In the genomic region with DNA sequence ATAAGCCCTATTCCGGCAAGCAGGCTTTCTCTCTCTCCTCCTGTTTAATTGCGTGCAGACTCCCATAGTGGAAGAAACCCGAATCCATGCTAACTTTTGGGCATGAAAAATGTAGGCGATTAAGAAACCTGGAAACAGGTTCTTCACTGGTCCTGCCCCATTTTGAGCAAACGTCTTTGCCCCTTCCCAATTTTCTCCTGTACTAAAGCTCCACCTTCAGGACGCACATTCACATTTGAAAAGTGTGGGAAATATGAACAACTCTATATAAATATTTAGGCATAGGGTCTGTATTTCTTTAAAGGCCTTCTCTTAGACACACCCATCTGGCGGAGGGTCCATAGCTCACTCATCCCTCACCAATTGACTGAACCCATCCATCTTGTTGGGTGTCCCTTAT, we compare ENCODE assay signal across 20 mouse cellular contexts. TPM values are rescaled to one million over a fixed set of nuclear protein-coding genes. Genes with fewer than 3 reads are reported as not detected.
DNase-seq lines count a peak whose midpoint lies in the region; ATAC-seq and TF ChIP-seq lines count a peak whose summit lies in the region.
"Had no signal": no experiment of that assay in that cellular context is flagged by ENCODE, and none has a peak within 500 bp of the region (broad histone marks: within the 10 kb centered on the region; RNA-seq: fewer than 3 reads in every experiment).

No protein-coding gene starts in this region.

- no peak overlapping the region for H3K4me3 ChIP-seq in forebrain, embryonic 14.5 days (ENCODE audit: low read depth, low read length)
- no peak overlapping the region for H3K4me3 ChIP-seq in forebrain, embryonic 13.5 days
- H3K4me3 ChIP-seq in kidney, postnatal 0 days (replicated peaks; ENCODE audit: low read depth, low read length), result no peak overlapping the region
- no peak overlapping the region for H3K4me3 ChIP-seq in kidney, adult 2 months (ENCODE audit: insufficient read depth, low read depth, low read length)
- H3K4me3 ChIP-seq in lung, postnatal 0 days (ENCODE audit: low read depth, low read length), result no peak overlapping the region
- H3K4me3 ChIP-seq: forebrain, embryonic 15.5 days; heart, embryonic 12.5 days; hindbrain, embryonic 15.5 days; liver, embryonic 13.5 days; megakaryocyte, embryonic 14.5 days had no signal

- H3K36me3 ChIP-seq in forebrain, embryonic 14.5 days (ENCODE audit: control insufficient read depth, insufficient read depth, low read length), result no peaks in the 10 kb centered on the region
- H3K36me3 ChIP-seq in forebrain, embryonic 13.5 days (ENCODE audit: poor library complexity, severe bottlenecking), result no peaks in the 10 kb centered on the region
- H3K36me3 ChIP-seq in kidney, postnatal 0 days (ENCODE audit: insufficient read depth, low read length), result no peaks in the 10 kb centered on the region
- no peaks in the 10 kb centered on the region for H3K36me3 ChIP-seq in kidney, adult 2 months (ENCODE audit: control insufficient read depth, insufficient read depth, low read length)
- no peaks in the 10 kb centered on the region for H3K36me3 ChIP-seq in lung, postnatal 0 days (ENCODE audit: insufficient read depth, low read length)
- H3K36me3 ChIP-seq: forebrain, embryonic 15.5 days; heart, embryonic 12.5 days; hindbrain, embryonic 15.5 days; liver, embryonic 13.5 days had no signal

- H3K4me1 ChIP-seq in forebrain, embryonic 14.5 days (ENCODE audit: control insufficient read depth, insufficient read depth, low read length), result peaks cover 12% of the 10 kb centered on the region; the same call in 1 of the 2 replicates
- H3K4me1 ChIP-seq in forebrain, embryonic 13.5 days, result peaks cover 29% of the 10 kb centered on the region
- peaks cover 3% of the 10 kb centered on the region; the same call in 1 of the 2 replicates for H3K4me1 ChIP-seq in kidney, postnatal 0 days (replicated peaks; ENCODE audit: insufficient read depth, low read length)
- no peaks in the 10 kb centered on the region for H3K4me1 ChIP-seq in kidney, adult 2 months (ENCODE audit: control insufficient read depth, insufficient read depth, low read length)
- 0 out of 2 replicates have a peak, but pooled peaks cover 3% of the 10 kb centered on the region for H3K4me1 ChIP-seq in lung, postnatal 0 days (ENCODE audit: insufficient read depth, low read depth, low read length)

- no peaks in the 10 kb centered on the region for H3K9me3 ChIP-seq in forebrain, embryonic 14.5 days (replicated peaks; ENCODE audit: control insufficient read depth, low read length)
- H3K9me3 ChIP-seq in forebrain, embryonic 13.5 days (replicated peaks), result no peaks in the 10 kb centered on the region
- H3K9me3 ChIP-seq in kidney, postnatal 0 days (replicated peaks; ENCODE audit: low read length), result no peaks in the 10 kb centered on the region
- no peaks in the 10 kb centered on the region for H3K9me3 ChIP-seq in lung, postnatal 0 days (ENCODE audit: low read length)
- H3K9me3 ChIP-seq: forebrain, embryonic 15.5 days; heart, embryonic 12.5 days; hindbrain, embryonic 15.5 days; liver, embryonic 13.5 days had no signal

- TF ChIP-seq POLR2A in kidney, adult 2 months (IDR thresholded peaks at IDR 0.05; ENCODE audit: low read depth, low read length), result no peak
- no peak for TF ChIP-seq POLR2A in brain, embryonic 14.5 days (IDR thresholded peaks at IDR 0.05; ENCODE audit: borderline replicate concordance, extremely low read depth, insufficient read depth, insufficient read length, poor library complexity, severe bottlenecking)

- no peak overlapping the region for H3K4me2 ChIP-seq in forebrain, embryonic 14.5 days (ENCODE audit: low read length)
- no peak overlapping the region for H3K4me2 ChIP-seq in forebrain, embryonic 13.5 days
- no peak overlapping the region for H3K4me2 ChIP-seq in kidney, postnatal 0 days (ENCODE audit: low read length)
- H3K4me2 ChIP-seq in lung, postnatal 0 days (replicated peaks; ENCODE audit: low read depth, low read length), result no peak overlapping the region
- H3K4me2 ChIP-seq: forebrain, embryonic 15.5 days; heart, embryonic 12.5 days; hindbrain, embryonic 15.5 days; liver, embryonic 13.5 days had no signal

- 69% methylated on average over 7 of the region's 7 CpGs for WGBS in forebrain, embryonic 14.5 days
- WGBS in forebrain, embryonic 13.5 days, result 64% methylated on average over 7 of the region's 7 CpGs
- 50% methylated on average over 7 of the region's 7 CpGs for WGBS in kidney, postnatal 0 days
- WGBS in kidney, adult 2 months, result 48% methylated on average over 7 of the region's 7 CpGs
- WGBS in lung, postnatal 0 days, result 41% methylated on average over 7 of the region's 7 CpGs

- no peak overlapping the region for H3K9ac ChIP-seq in forebrain, embryonic 14.5 days (ENCODE audit: low read length)
- no peak overlapping the region for H3K9ac ChIP-seq in forebrain, embryonic 13.5 days
- H3K9ac ChIP-seq in kidney, postnatal 0 days (ENCODE audit: low read depth, low read length), result no peak overlapping the region
- H3K9ac ChIP-seq in lung, postnatal 0 days (replicated peaks; ENCODE audit: low read depth), result no peak overlapping the region
- H3K9ac ChIP-seq: forebrain, embryonic 15.5 days; heart, embryonic 12.5 days; hindbrain, embryonic 15.5 days; liver, embryonic 13.5 days had no signal

- no peak for TF ChIP-seq EP300 in lung, postnatal 0 days (IDR thresholded peaks at IDR 0.05)

- H3K27ac ChIP-seq in forebrain, embryonic 14.5 days (ENCODE audit: low read depth, low read length), result no peak overlapping the region
- no peak overlapping the region for H3K27ac ChIP-seq in forebrain, embryonic 13.5 days
- H3K27ac ChIP-seq in kidney, postnatal 0 days, result no peak overlapping the region
- no peak overlapping the region for H3K27ac ChIP-seq in kidney, adult 2 months (ENCODE audit: insufficient read depth, low read depth, low read length)
- H3K27ac ChIP-seq in lung, postnatal 0 days (ENCODE audit: low read length), result no peak overlapping the region
- H3K27ac ChIP-seq: forebrain, embryonic 15.5 days; hindbrain, embryonic 15.5 days; liver, embryonic 13.5 days had no signal

- H3K27me3 ChIP-seq in forebrain, embryonic 14.5 days (replicated peaks; ENCODE audit: control insufficient read depth, insufficient read depth, low read length), result no peaks in the 10 kb centered on the region
- H3K27me3 ChIP-seq in forebrain, embryonic 13.5 days, result no peaks in the 10 kb centered on the region
- H3K27me3 ChIP-seq in kidney, postnatal 0 days (ENCODE audit: insufficient read depth, low read length), result peaks cover 6% of the 10 kb centered on the region
- peaks cover 7% of the 10 kb centered on the region for H3K27me3 ChIP-seq in kidney, adult 2 months (replicated peaks; ENCODE audit: control insufficient read depth, insufficient read depth, low read length)
- peaks cover 6% of the 10 kb centered on the region; the same call in 1 of the 2 replicates for H3K27me3 ChIP-seq in lung, postnatal 0 days (replicated peaks; ENCODE audit: insufficient read depth, low read length)
- H3K27me3 ChIP-seq: forebrain, embryonic 15.5 days; hindbrain, embryonic 15.5 days had no signal

- DNase-seq in forebrain, embryonic 14.5 days (ENCODE audit: low spot score), result peak; percentile 45
- no peak for DNase-seq in kidney, postnatal 0 days (ENCODE audit: low spot score)
- DNase-seq in kidney, adult 2 months, result no peak
- peak; percentile 38 for DNase-seq in lung, postnatal 0 days (ENCODE audit: low spot score)
- DNase-seq in lung, adult 18-20 months, result no peak
- DNase-seq in brain, embryonic 14.5 days (ENCODE audit: low read depth), result peak; percentile 56
- DNase-seq in spleen, adult 18-20 months, result no peak
- DNase-seq: adrenal gland, adult 2 months; cerebellum, postnatal 25 days; heart, postnatal 36 days; kidney, adult 11 months; kidney, postnatal 10 days; left cerebral cortex, postnatal 4 days; liver, embryonic 13.5 days; thymus, postnatal 14 days had no signal

- ATAC-seq in forebrain, embryonic 14.5 days, result no peak
- no peak for ATAC-seq in forebrain, embryonic 13.5 days
- no peak for ATAC-seq in kidney, postnatal 0 days (replicated peaks; ENCODE audit: low FRiP score, low read depth)
- no peak for ATAC-seq in lung, postnatal 0 days
- ATAC-seq: forebrain, embryonic 15.5 days had no signal

- peak; percentile 59 for TF ChIP-seq CTCF in kidney, postnatal 0 days (IDR thresholded peaks at IDR 0.05; ENCODE audit: low read depth)
- no peak for TF ChIP-seq CTCF in kidney, adult 2 months (conservative IDR thresholded peaks at IDR 0.05; ENCODE audit: insufficient read depth, insufficient read length, low read depth, low read length)
- TF ChIP-seq CTCF in lung, postnatal 0 days (IDR thresholded peaks at IDR 0.05), result peak; percentile 51
- TF ChIP-seq CTCF in brain, embryonic 14.5 days (IDR thresholded peaks at IDR 0.05; ENCODE audit: borderline replicate concordance, extremely low read depth, insufficient read depth, insufficient read length), result no peak

RNA-seq across cellular contexts. Expression of a gene that starts 2.8 kb away (rescaled TPM):
- 14.4 and 15.0 TPM in 2 replicates for polyA plus RNA-seq in forebrain, embryonic 14.5 days (2014; fragmentation: Nextera tagmentation; extraction: Ambion mirVana)
- polyA plus RNA-seq in forebrain, embryonic 13.5 days (2015; fragmentation: Nextera tagmentation; extraction: Ambion mirVana), result 7.2 and 8.3 TPM in 2 replicates
- 0.94 and 1.3 TPM in 2 replicates for polyA plus RNA-seq in kidney, postnatal 0 days (2015; fragmentation: Nextera tagmentation; extraction: Ambion mirVana)
- polyA plus RNA-seq in kidney, adult 2 months (2012; rRNA removed), result 0.42 and 1.5 TPM in 2 replicates
- polyA plus RNA-seq in lung, postnatal 0 days (2015; fragmentation: Nextera tagmentation; extraction: Ambion mirVana), result 3.2 and 4.2 TPM in 2 replicates
- 22.5 and 31.1 TPM in 2 replicates for polyA plus RNA-seq in brain, embryonic 14.5 days (2012; rRNA removed)

Comparison
In these comparisons a context has a peak if more than half of its experiments do, and no peak if none do; other contexts are left out.
1. DNase-seq: peak in forebrain, embryonic 14.5 days (single experiment), lung, postnatal 0 days (single experiment) and brain, embryonic 14.5 days (single experiment); none in kidney, postnatal 0 days (single experiment), kidney, adult 2 months (single experiment), lung, adult 18-20 months (0 of 2) and spleen, adult 18-20 months (0 of 2).
2. CTCF ChIP-seq: peak in kidney, postnatal 0 days (single experiment) and lung, postnatal 0 days (single experiment); none in kidney, adult 2 months (single experiment) and brain, embryonic 14.5 days (single experiment).